Mouse (Mus musculus): ENCODE data around the gene Iqsec2. TPM values are rescaled to one million over a fixed set of nuclear protein-coding genes. Genes with fewer than 3 reads are reported as not detected.

The Iqsec2 gene
- total and polyA plus RNA-seq, 3 experiments = 0.19 to 1.7 TPM; not detected in 1

DNA sequence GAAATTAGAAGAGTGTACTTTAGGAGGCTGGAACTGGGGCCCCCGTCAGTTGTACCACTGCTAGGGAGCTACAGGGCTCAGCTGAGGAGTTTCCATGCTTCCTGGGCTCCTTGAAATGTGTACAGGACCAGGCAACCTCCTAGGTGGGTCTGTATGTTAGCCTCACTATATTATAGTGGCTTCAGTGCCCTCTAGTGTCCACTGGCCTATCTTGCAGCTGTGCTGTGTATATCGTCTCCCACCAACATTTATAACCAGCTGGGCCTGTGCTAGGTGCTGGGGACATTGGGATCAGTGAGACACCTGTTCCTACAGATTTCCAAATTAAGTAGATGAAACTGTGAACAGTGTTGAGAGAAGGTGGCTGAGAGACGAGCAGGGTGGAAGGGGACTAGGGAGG lies 31.2 kb downstream of the Iqsec2 start:
- H3K9me3 ChIP-seq (replicated peaks; ENCODE audit: insufficient read depth, low read length) = no peaks in the 10 kb centered on the region
- no peak for TF ChIP-seq ELF1 (IDR thresholded peaks at IDR 0.05; ENCODE audit: low read depth, low read length)
- TF ChIP-seq POLR2AphosphoS5 (IDR thresholded peaks at IDR 0.05; ENCODE audit: borderline replicate concordance, low read depth, low read length) = no peak
- TF ChIP-seq POLR2A (IDR thresholded peaks at IDR 0.05; ENCODE audit: control insufficient read depth in 1 of 2, insufficient read depth in 1 of 2, low read depth in 1 of 2, low read length in 2 of 2, poor library complexity in 1 of 2) = no peak
- no peak for TF ChIP-seq ZMIZ1 (IDR thresholded peaks at IDR 0.05; ENCODE audit: low read depth, low read length)
- no peak for TF ChIP-seq TBP (IDR thresholded peaks at IDR 0.05; ENCODE audit: low read depth, low read length)
- peak; percentile 63 to 82 (median 78) for TF ChIP-seq CTCF (IDR thresholded peaks at IDR 0.05 in 2 of 3, conservative IDR thresholded peaks at IDR 0.05 in 1 of 3; ENCODE audit: control insufficient read depth in 1 of 3, insufficient read depth in 1 of 3, low read depth in 2 of 3, low read length in 3 of 3, poor library complexity in 1 of 3, severe bottlenecking in 1 of 3)
- TF ChIP-seq GABPA (IDR thresholded peaks at IDR 0.05; ENCODE audit: low read depth, low read length) = no peak
- TF ChIP-seq NELFE (IDR thresholded peaks at IDR 0.05; ENCODE audit: low read depth, low read length) = no peak
- TF ChIP-seq SMC3 (IDR thresholded peaks at IDR 0.05; ENCODE audit: low read depth, low read length) = peak; percentile 71
- no peak for TF ChIP-seq RCOR1 (IDR thresholded peaks at IDR 0.05; ENCODE audit: low read depth, low read length)
- TF ChIP-seq SIN3A (IDR thresholded peaks at IDR 0.05; ENCODE audit: low read length) = no peak
- no peak for TF ChIP-seq MYC (IDR thresholded peaks at IDR 0.05; ENCODE audit: low read depth, low read length)
- TF ChIP-seq ZNF384 (IDR thresholded peaks at IDR 0.05; ENCODE audit: low read depth, low read length) = no peak
- TF ChIP-seq EP300 (IDR thresholded peaks at IDR 0.05; ENCODE audit: low read depth in 1 of 2, low read length in 2 of 2) = no peak
- no peak for TF ChIP-seq UBTF (IDR thresholded peaks at IDR 0.05; ENCODE audit: borderline replicate concordance, insufficient read depth, low read depth, low read length)
- no peak for TF ChIP-seq BHLHE40 (IDR thresholded peaks at IDR 0.05; ENCODE audit: borderline replicate concordance, low read depth, low read length)
- TF ChIP-seq RAD21 (IDR thresholded peaks at IDR 0.05; ENCODE audit: low read depth, low read length) = peak; percentile 77
- TF ChIP-seq JUND (IDR thresholded peaks at IDR 0.05; ENCODE audit: low read depth, low read length) = no peak
- TF ChIP-seq CHD1 (IDR thresholded peaks at IDR 0.05; ENCODE audit: low read depth, low read length) = no peak
- no peak for TF ChIP-seq ZKSCAN1 (IDR thresholded peaks at IDR 0.05; ENCODE audit: low read depth, low read length)
- no peak for TF ChIP-seq POLR2AphosphoS2 (IDR thresholded peaks at IDR 0.05; ENCODE audit: low read length)
- TF ChIP-seq MAX (IDR thresholded peaks at IDR 0.05; ENCODE audit: low read length) = no peak
- peak; percentile 46; the same call in 1 of the 2 replicates for TF ChIP-seq ZC3H11A (IDR thresholded peaks at IDR 0.05; ENCODE audit: low read depth, low read length)
- TF ChIP-seq E2F4 (IDR thresholded peaks at IDR 0.05; ENCODE audit: borderline replicate concordance, low read depth, low read length) = no peak
- TF ChIP-seq TAL1 (IDR thresholded peaks at IDR 0.05; ENCODE audit: low read length) = no peak
- TF ChIP-seq ETS1 (IDR thresholded peaks at IDR 0.05; ENCODE audit: low read depth, low read length) = no peak
- no peak for TF ChIP-seq GATA1 (IDR thresholded peaks at IDR 0.05; ENCODE audit: low read depth, low read length)
- TF ChIP-seq USF1 (IDR thresholded peaks at IDR 0.05; ENCODE audit: low read depth, low read length) = no peak
- no peak for TF ChIP-seq USF2 (IDR thresholded peaks at IDR 0.05; ENCODE audit: borderline replicate concordance in 1 of 2, insufficient read depth in 1 of 2, low read depth in 1 of 2, low read length in 2 of 2)
- no peak for TF ChIP-seq TCF12 (IDR thresholded peaks at IDR 0.05; ENCODE audit: low read depth, low read length)
- no peak for TF ChIP-seq MXI1 (IDR thresholded peaks at IDR 0.05; ENCODE audit: low read depth, low read length)
- no peak for TF ChIP-seq MAZ (IDR thresholded peaks at IDR 0.05; ENCODE audit: low read depth, low read length)
- no peak for TF ChIP-seq KAT2A (conservative IDR thresholded peaks at IDR 0.05; ENCODE audit: low read depth, low read length)

More for the DNA sequence above, 31.2 kb downstream of the Iqsec2 start:
- no peak overlapping the region for H3K4me3 ChIP-seq (ENCODE audit: control insufficient read depth in 1 of 2, insufficient read depth in 1 of 2, low read depth in 2 of 2, low read length in 2 of 2)
- no peak overlapping the region for H3K9ac ChIP-seq (ENCODE audit: control insufficient read depth, low read depth, low read length, poor library complexity, severe bottlenecking)
- peaks cover 0 to 13% of the 10 kb centered on the region in 2 experiments; a peak in 1 of 4 replicates for H3K4me1 ChIP-seq (ENCODE audit: control insufficient read depth in 1 of 2, insufficient read depth in 2 of 2, low read length in 2 of 2)
- H3K27ac ChIP-seq (ENCODE audit: control insufficient read depth, low read depth, low read length) = no peak overlapping the region
- peak; percentile 63 for DNase-seq (ENCODE audit: low read depth, low spot score)
- H3K36me3 ChIP-seq (ENCODE audit: control insufficient read depth in 1 of 2, insufficient read depth in 2 of 2, low read length in 2 of 2) = no peaks in the 10 kb centered on the region
- H3K79me2 ChIP-seq (ENCODE audit: control insufficient read depth, insufficient read depth, low read length, poor library complexity) = no peaks in the 10 kb centered on the region
- no peaks in the 10 kb centered on the region for H3K27me3 ChIP-seq (ENCODE audit: control insufficient read depth in 1 of 2, insufficient read depth in 2 of 2, low read length in 2 of 2)

All from MEL (cell line).